Mouse (Mus musculus) cerebellum, adult 11-12 months (tissue): Measurements from ENCODE around the gene Spata7.
A peak's percentile ranks its signal among the peaks of the same experiment; 100 is the strongest.

Experiments
- DNase-seq: peaks from one replicate; pipeline ENCODE4 v3.0.0; 2022

The Spata7 gene

DNA sequence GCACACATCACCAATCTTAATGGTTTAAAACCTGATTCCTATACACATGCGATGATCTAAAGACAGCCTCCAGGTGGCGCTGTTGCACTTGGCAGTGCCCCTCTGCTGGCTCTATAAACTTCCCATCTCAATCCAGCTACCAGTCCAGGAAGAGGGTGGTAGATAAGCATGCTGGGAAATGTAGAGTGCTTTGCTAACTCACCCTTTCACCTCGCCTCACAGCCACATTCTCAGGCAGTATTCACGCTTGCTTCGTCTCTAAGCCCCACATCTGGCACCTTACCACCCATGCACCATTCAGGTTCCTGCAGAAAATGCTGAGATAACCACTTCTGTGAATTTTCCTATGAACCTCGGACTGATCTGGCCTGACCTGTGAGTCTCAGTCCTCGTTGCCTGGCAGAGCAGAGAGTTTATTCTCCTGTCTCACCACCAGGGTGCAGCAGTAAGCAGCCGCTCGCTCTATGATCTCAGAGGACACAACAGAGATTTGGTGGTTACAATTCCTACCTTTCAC lies 46.7 kb downstream of the Spata7 start:
- DNase-seq: peak; percentile 77

DNA sequence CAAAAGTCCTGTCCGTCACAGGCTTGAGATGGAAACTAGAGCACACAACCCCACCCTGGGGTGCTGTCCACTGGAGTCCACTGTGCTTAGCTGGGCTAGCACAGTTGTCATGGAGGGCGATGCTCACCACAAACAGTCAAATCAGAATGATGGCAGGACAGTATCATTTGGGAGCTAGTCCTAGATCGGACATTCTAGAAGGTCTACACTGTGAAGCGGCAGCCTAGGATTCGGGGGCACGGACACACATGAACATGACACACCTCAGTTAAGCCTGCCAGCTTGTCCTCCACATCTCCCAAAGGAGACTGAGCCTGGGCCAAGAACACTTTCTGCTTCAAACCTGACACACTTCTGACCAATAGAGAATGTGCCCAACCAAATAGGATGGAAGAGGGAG lies 48.9 kb downstream of the Spata7 start:
- DNase-seq: no peak

DNA sequence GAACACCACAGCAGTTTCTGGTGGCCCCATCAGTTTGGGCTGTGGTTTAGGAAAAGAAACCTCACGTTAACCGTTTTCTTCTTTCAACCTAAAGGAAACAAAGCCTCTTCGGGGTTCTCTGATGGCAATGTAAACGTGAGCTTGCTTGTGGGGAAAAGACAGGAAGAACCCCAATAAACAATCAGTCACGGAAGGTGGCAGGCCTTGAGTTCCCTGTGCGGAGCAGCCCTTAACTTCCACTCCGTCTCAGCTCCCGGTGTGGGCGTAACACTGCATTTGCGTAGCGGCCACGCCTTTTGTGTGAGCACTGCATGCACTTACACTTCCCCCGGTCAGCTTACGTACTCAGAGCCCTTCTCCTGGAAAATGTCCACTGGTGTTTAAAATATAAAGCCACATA lies 49.4 kb downstream of the Spata7 start:
- no peak for DNase-seq

DNA sequence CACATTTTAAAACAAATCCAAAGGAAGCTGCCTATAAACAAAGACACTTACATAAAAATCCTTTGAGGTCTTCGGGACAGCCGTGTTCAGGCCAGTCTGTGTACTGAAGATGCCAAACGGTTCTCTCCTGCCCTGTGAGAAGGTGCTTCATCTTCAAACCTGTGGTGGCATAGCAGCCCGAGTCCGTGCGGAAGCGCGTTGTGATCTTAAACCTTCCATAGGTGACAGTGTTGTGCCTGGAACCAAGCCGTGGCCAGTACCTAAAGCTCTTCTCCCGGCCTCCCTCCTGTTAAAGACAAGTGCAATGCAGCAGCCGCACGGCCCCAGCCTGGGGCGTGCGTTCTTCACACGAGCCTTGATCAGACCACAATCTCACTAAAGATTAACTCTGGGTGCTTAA lies 51.9 kb downstream of the Spata7 start:
- no peak for DNase-seq

DNA sequence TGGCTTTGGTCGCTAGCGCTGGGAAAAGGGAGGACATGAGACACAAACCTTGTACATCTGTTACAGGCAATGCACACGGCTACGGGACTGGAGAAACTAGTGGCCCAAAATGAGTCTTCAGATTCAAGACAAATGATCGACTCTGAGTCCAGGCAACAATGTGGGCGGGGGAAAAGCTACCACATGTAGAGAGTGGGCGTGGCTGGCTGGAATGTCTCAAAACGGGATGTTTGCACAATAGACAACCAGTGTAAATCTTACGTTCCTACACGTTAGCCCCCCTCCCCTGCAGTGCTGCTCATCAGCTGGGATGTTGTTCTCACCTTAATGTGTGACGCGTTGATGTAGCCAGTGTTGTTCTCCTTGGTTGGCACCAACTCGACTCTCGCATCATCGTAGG lies 54.2 kb downstream of the Spata7 start:
- DNase-seq: no peak

DNA sequence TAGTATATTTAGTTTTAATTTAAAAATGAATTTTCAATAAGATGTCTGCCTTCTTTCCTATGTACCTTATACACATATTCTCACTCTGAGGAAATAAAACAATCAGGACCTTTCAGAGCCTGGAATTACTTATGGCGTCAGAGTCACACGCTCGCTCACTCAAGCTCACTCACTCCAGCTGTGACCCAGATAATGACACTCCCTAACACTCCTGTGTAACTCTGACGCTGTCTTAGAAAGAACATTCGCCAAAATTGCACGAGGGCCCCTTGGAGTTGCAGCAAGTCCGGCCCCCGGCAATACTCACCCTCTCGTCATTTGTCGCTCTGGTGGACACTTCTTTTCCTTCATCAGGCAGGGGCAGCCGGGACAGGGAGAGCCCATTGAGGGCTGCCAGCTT lies 55.2 kb downstream of the Spata7 start:
- no peak for DNase-seq

DNA sequence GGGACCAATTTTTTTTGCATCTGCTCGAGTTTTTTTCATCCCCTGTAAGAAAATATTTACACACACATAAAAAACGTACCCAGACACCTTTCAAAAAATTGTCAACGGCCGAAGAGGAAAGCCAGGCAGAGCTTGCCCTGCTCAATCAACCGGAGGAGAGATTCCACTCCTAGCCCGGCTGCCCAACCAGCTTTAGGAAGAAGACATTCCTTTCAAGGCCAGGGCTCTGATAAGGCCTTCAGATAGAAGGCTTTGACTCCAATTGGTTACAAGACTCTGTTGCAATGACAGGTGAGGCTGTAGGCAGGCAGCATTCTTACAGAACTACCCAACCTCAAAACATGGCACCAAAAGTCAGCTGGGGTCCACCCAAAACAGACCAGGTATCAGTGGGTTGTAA lies 55.6 kb downstream of the Spata7 start:
- DNase-seq: no peak

DNA sequence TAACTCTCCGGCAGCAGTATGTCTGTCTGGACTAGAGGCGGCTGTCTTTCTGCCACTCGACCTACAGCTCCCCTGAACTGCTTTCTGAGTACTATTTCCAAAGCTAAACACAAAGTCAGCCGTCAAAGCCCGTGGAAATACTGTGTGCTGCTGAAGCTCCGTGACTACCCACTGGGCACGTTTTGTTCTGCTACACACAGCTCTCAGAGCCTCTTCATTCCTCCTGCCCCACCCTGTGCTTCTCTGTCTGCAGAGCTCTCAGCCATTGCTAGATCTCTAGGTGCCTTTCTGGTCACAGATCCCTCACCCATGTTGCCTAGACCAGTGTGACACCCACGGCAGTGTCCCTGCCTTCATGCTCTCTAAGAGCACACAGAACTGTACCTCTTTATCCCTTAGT lies 62.3 kb downstream of the Spata7 start:
- DNase-seq: no peak

DNA sequence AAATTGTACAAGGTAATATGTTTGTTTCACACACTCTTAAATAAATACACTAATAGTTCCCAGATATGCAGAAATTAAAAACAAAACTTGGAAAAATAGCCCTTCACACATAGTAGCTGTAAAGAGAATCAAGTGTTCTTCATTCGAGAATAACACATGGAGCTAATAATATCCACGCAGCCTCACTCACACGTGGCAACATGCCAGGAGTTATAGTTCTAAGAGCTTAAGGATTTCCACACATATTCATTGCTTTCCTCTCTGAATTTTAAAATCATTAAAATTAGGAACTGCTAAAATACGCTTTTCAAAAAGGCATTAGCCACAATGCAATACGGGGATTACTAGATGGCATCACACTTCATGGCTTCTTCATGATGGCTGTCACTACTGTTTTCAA lies 69.2 kb downstream of the Spata7 start:
- DNase-seq: no peak

DNA sequence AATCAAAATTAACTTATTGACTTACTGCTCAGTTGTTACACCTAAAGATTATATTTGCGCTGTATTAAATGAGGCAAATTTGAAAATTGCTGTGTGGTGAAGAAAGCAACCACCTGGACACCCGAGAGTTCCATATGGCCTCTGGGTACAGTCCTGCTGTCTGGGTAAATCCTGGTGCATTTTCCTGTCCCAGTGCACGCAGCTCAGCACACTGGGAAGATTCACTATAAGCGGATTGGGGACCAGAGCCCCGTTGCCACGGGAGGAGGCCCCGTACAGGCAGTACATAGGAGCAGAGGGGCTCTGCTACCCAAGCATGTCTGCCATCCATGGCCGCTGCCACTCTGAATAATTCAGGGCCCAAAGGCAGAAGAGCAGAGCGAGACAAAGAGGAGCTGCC lies 73.6 kb downstream of the Spata7 start:
- peak; percentile 69 for DNase-seq

DNA sequence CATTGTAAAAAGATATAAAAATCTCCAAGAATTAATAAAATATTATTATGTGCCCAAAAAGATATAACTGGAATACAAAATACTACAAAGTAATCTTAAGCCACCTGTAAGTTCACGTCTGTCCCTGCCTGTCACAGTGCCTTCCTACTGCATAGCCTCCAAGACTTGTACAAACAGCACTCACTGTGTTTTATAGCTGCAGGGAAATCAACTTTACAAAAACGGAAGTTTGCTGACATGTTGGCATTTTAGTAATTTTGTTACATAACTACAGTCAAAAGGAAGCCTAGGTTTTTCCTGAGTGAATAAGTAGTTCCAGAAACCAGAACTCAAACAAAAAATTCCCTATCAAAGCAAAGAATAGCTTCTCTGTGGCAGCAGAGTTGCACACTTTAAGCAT lies 75.6 kb downstream of the Spata7 start:
- no peak for DNase-seq

DNA sequence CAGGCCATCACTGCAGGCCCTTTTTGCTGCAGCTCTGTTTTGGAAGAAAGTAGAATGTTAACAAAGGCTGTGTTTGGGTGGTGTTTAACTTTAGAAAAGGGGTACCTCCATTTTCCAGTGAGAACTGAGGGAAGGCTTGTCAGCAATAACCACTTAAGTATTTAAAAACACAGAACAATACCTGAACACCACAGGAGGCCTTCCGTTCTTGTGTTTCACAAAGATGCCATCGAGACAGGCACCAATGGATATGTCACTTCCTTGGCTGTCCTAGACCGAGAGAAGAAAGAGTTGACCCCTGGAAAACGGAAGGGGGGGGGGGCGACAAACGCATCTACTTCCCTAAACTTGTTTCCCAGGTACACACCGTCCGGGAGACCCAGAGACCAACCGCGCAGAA lies 76.0 kb downstream of the Spata7 start:
- no peak for DNase-seq

DNA sequence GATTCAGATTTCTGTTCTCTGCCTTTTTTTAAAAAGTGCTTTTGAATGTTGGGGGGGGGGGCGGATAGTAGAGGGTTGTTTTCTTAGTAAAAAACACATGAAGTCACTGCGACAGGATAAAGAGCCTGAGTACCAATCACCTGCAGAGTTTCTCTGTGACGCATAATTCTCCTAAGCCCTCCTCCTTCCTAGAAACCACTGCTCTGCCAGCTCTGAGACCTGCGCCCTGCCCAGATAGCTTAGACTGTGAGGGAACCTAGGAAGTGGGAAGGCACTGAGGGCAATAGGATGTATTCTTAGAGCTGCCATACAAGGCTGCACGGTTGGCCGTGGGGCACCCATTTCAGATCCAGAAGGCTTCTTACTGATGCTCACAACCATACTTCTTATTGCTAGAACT lies 84.9 kb downstream of the Spata7 start:
- DNase-seq: no peak

DNA sequence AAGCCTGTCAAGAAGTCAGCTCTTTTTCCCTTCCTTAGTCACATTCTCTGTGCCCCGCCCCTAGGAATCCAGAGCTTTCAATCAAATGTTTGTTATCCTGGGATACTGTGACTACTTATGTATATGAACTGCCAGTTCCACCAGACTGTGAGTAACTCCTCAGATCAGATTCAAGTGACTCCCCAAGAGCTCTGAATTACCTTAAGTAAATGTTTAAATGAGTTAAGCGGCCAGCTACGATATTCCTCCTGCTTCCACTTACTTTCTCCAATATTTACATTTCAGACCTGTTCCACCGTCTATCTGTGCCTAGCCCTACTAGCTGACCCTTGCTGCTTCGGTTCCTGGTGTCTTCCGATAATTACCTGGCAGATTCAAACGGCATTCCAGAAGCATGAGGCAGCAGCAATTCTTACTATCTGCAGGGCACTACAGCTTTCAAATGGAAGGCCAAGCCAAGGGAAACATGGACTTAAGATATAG lies 85.7 kb downstream of the Spata7 start:
- DNase-seq: no peak

DNA sequence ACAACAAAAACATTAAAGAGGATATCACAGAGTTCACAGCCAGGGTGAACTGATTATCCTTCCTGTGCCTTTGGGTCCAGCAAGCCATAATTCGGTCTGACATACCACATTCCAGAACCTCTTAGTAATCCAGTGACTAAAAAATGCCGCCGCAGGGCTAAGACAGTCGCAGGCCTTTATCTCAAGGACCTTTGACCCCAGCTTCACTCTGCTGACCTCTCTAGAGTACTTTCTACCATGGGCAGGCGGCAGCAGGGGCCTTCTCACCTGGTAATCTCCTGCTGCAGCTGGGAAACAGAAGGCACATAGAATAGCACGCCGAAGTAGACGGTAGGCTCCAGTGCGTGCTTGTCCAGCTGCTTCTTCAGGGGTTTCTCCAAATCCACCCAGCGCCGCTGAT lies 86.8 kb downstream of the Spata7 start:
- no peak for DNase-seq

DNA sequence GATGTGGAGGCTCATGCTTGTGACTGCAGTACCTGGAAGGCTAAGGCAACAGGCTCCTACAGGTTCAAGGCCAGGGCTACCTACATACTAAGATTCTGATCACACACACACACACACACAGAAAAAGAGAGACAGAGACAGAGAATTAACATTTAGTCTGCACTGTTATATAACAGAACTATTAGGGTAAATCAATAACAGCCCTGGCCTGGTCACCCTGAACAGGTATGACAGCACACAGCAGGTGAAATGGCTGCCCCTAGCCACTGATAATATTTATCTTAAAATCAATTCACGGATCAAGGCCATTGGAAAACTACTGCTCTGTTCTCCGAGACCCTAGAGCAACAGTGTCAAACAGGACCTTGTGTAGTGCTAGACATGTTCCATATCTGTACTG lies 88.2 kb downstream of the Spata7 start:
- DNase-seq: no peak
